Mouse (Mus musculus) lung, postnatal 0 days (tissue): ENCODE measurements around the gene Ppp6r1. TPM values are rescaled to one million over a fixed set of nuclear protein-coding genes. Genes with fewer than 3 reads are reported as not detected.

ENCODE experiments used
- ATAC-seq: fragments of 200-750 bp; cut with Nextera tagmentation; 2 replicates; pipeline ENCODE4 v1.8.0; 2017; ENCODE audit warnings: moderate library complexity
- DNase-seq: peaks from one replicate; pipeline ENCODE4 v3.0.0-alpha.2; 2016; ENCODE audit warnings: low spot score
- H3K27ac ChIP-seq: fragments of 300-500 bp; sonication (generic); 2 replicates; pipeline ENCODE4 v1.5.1; 2014; ENCODE audit warnings: antibody characterized with exemption, mild to moderate bottlenecking, low read length, mixed read lengths
- H3K27me3 ChIP-seq: fragments of 300-500 bp; sonication (generic); replicated peaks from 2 replicates; pipeline ENCODE4 v1.6.1; 2014; ENCODE audit warnings: low read length, mixed read lengths; ENCODE audit not compliant: insufficient read depth
- H3K36me3 ChIP-seq: fragments of 300-500 bp; sonication (generic); 2 replicates; pipeline ENCODE4 v1.6.1; 2014; ENCODE audit warnings: low read length, mixed read lengths; ENCODE audit not compliant: insufficient read depth
- H3K4me1 ChIP-seq: fragments of 300-500 bp; sonication (generic); 2 replicates; pipeline ENCODE4 v1.6.1; 2014; ENCODE audit warnings: antibody characterized with exemption, low read depth, low read length, mixed read lengths; ENCODE audit not compliant: insufficient read depth
- H3K4me2 ChIP-seq: fragments of 300-500 bp; sonication (generic); replicated peaks from 2 replicates; pipeline ENCODE4 v1.6.1; 2014; ENCODE audit warnings: low read depth, mild to moderate bottlenecking, low read length, moderate library complexity, mixed read lengths
- H3K4me3 ChIP-seq: fragments of 300-500 bp; sonication (generic); 2 replicates; pipeline ENCODE4 v1.5.1; 2014; ENCODE audit warnings: low read depth, low read length
- H3K9ac ChIP-seq: fragments of 300-500 bp; sonication (generic); replicated peaks from 2 replicates; pipeline ENCODE4 v1.6.1; 2014; ENCODE audit warnings: low read depth, mild to moderate bottlenecking
- H3K9me3 ChIP-seq: fragments of 300-500 bp; sonication (generic); 2 replicates; pipeline ENCODE4 v1.6.1; 2016; ENCODE audit warnings: low read length, mixed read lengths
- CTCF ChIP-seq: IDR thresholded peaks from 2 replicates; pipeline ENCODE4 v1.5.1; 2016; ENCODE audit warnings: antibody characterized with exemption, mild to moderate bottlenecking
- EP300 ChIP-seq: IDR thresholded peaks from 2 replicates; pipeline ENCODE4 v1.6.1; 2016; ENCODE audit warnings: antibody characterized with exemption, mild to moderate bottlenecking, control low read depth
- WGBS: fragments of 180-500 bp; shearing (Covaris S2); extraction: QIAGEN DNeasy Blood & Tissue Kit; methylation state at CpG from one replicate; pipeline ENCODE4 v1.1.7; 2014; 5-methylcytosine and 5-hydroxymethylcytosine counted together
- polyA plus RNA-seq: library from polyadenylated mRNA; unstranded; fragments of >200 nt; fragmentation: Nextera tagmentation; extraction: Ambion mirVana; gene quantifications from 2 replicates; pipeline ENCODE4 v1.2.1, GENCODE M21; 2015

Gene Ppp6r1
- polyA plus RNA-seq, 1 experiment from 2014 or later = 6.8 TPM

- H3K4me2 ChIP-seq = no peak overlapping the region
- H3K4me1 ChIP-seq = peaks cover 19% of the 10 kb centered on the region; the same call in 1 of the 2 replicates
- H3K4me3 ChIP-seq = no peak overlapping the region
- H3K36me3 ChIP-seq = no peaks in the 10 kb centered on the region
- DNase-seq (no peak), ATAC-seq (no peak)
- H3K27me3 ChIP-seq = no peaks in the 10 kb centered on the region
- H3K27ac ChIP-seq = no peak overlapping the region
- no peak for TF ChIP-seq CTCF
- TF ChIP-seq EP300 = no peak
- no peak overlapping the region for H3K9ac ChIP-seq
- no peaks in the 10 kb centered on the region for H3K9me3 ChIP-seq
- 77% methylated on average over 4 of the region's 4 CpGs for WGBS
These were observed 3.4 kb downstream of the Ppp6r1 start for GRCm38 (mm10) chr7:4655393-4655792.

- H3K36me3 ChIP-seq = no peaks in the 10 kb centered on the region
- H3K9me3 ChIP-seq = no peaks in the 10 kb centered on the region
- TF ChIP-seq CTCF = no peak
- no peak for TF ChIP-seq EP300
- ATAC-seq (no peak), DNase-seq (no peak)
- H3K9ac ChIP-seq = no peak overlapping the region; the same call in 1 of the 2 replicates
- H3K27ac ChIP-seq = peak overlapping the region; percentile 54
- no peaks in the 10 kb centered on the region for H3K27me3 ChIP-seq
- H3K4me3 ChIP-seq = no peak overlapping the region
- H3K4me1 ChIP-seq = peaks cover 19% of the 10 kb centered on the region; the same call in 1 of the 2 replicates
- H3K4me2 ChIP-seq = 0 out of 2 replicates have a peak overlapping the region, but pooled peaks have one; percentile 11
- 70% methylated on average over 2 of the region's 2 CpGs for WGBS
These were observed 4.6 kb downstream of the Ppp6r1 start for GRCm38 (mm10) chr7:4654221-4654620.

- Histone ChIP-seq H3K36me3 (no peaks in the 10 kb centered on the region), H3K9me3 (no peaks in the 10 kb centered on the region), H3K4me2 (0 out of 2 replicates have a peak overlapping the region, but pooled peaks have one; percentile 11), H3K9ac (no peak overlapping the region), H3K27me3 (no peaks in the 10 kb centered on the region), H3K4me3 (no peak overlapping the region), H3K4me1 (peaks cover 19% of the 10 kb centered on the region; the same call in 1 of the 2 replicates), H3K27ac (peak overlapping the region; percentile 54)
- WGBS = 61% methylated on average over 7 of the region's 7 CpGs
- TF ChIP-seq EP300 (no peak), CTCF (no peak)
- DNase-seq (peak; percentile 42), ATAC-seq (no peak)
These were observed 5.0 kb downstream of the Ppp6r1 start for GRCm38 (mm10) chr7:4653780-4654179.

GRCm38 (mm10) chr7:4653351-4653750, 5.5 kb downstream of the Ppp6r1 start:
- Histone ChIP-seq H3K9me3 (no peaks in the 10 kb centered on the region), H3K27ac (no peak overlapping the region), H3K4me1 (peaks cover 19% of the 10 kb centered on the region; the same call in 1 of the 2 replicates), H3K4me2 (no peak overlapping the region), H3K36me3 (no peaks in the 10 kb centered on the region), H3K9ac (no peak overlapping the region), H3K27me3 (no peaks in the 10 kb centered on the region), H3K4me3 (no peak overlapping the region)
- DNase-seq (no peak), ATAC-seq (no peak)
- WGBS = 69% methylated on average over 5 of the region's 5 CpGs
- TF ChIP-seq CTCF (no peak), EP300 (no peak)

DNA sequence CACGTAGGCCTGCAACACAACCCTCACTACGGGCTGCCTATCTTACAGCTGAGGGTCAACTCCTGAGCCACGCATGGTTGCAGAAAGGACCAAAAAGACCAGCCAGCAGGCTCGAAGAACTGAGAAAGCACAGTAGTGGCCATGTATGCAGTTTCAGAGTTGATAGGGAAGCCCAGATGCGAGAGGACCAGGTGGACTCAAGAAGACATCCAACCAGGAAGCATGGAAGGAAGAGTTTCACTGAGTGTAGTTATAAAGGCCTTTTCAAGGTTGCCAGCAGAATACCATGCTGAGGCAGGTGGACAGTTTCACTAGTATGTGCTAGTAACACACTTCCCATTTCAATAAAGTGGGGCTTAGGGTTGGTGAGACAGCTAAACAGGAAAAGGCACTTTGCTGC, 6.1 kb downstream of the Ppp6r1 start:
- Histone ChIP-seq H3K9ac (no peak overlapping the region), H3K27ac (no peak overlapping the region), H3K9me3 (no peaks in the 10 kb centered on the region), H3K36me3 (no peaks in the 10 kb centered on the region), H3K27me3 (no peaks in the 10 kb centered on the region), H3K4me3 (no peak overlapping the region), H3K4me1 (peaks cover 16% of the 10 kb centered on the region; the same call in 1 of the 2 replicates), H3K4me2 (no peak overlapping the region)
- ATAC-seq = no peak
- 68% methylated on average over 5 of the region's 5 CpGs for WGBS
- TF ChIP-seq CTCF (no peak), EP300 (no peak)
- no peak for DNase-seq

DNA sequence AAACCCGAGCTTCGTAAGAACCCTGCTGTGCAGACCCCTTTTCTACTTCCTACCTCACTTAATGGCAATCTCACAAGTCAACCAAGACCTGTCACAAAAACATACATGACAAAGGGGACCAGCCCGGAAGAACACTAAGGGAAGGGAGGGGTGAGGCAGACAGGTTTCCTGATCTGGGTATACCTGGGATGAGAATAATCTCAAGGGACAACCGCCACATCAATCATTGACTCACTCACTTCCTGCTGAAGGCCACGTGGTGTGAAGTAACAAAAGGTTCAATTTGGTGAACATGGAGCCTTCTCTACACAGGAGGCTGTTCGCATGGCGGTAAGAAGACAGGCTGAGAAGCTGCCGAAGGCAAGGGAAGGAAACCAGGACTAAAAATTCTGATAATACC, 7.2 kb downstream of the Ppp6r1 start:
- no peak overlapping the region for H3K4me2 ChIP-seq
- ATAC-seq (no peak), DNase-seq (no peak)
- TF ChIP-seq CTCF (no peak), EP300 (no peak)
- no peak overlapping the region for H3K27ac ChIP-seq
- H3K4me1 ChIP-seq = peaks cover 12% of the 10 kb centered on the region; the same call in 1 of the 2 replicates
- H3K36me3 ChIP-seq = no peaks in the 10 kb centered on the region
- no peaks in the 10 kb centered on the region for H3K27me3 ChIP-seq
- H3K9ac ChIP-seq = no peak overlapping the region
- H3K9me3 ChIP-seq = no peaks in the 10 kb centered on the region
- H3K4me3 ChIP-seq = no peak overlapping the region
- WGBS = 62% methylated on average over 8 of the region's 8 CpGs

- no peak overlapping the region for H3K27ac ChIP-seq
- no peak for DNase-seq
- H3K36me3 ChIP-seq = peaks cover 30% of the 10 kb centered on the region; the same call in 1 of the 2 replicates
- no peak overlapping the region for H3K4me3 ChIP-seq
- H3K4me2 ChIP-seq = no peak overlapping the region
- no peak for ATAC-seq
- H3K9me3 ChIP-seq = no peaks in the 10 kb centered on the region
- H3K27me3 ChIP-seq = no peaks in the 10 kb centered on the region
- peaks cover 5% of the 10 kb centered on the region; the same call in 1 of the 2 replicates for H3K4me1 ChIP-seq
- WGBS = 92% methylated on average over 2 of the region's 2 CpGs
- TF ChIP-seq CTCF (no peak), EP300 (no peak)
- H3K9ac ChIP-seq = no peak overlapping the region
These were observed 10.8 kb downstream of the Ppp6r1 start for GRCm38 (mm10) chr7:4647992-4648391.
